Mouse (Mus musculus) megakaryocyte progenitor cell, adult 5-6 weeks (primary cell): ENCODE results near the gene Pam. TPM values are rescaled to one million over a fixed set of nuclear protein-coding genes. Genes with fewer than 3 reads are reported as not detected.
"Not testable (repeated sequence)": the region's sequence is repeated elsewhere in the genome, so short reads cannot be mapped to it uniquely, and the experiment has no call there.

ENCODE experiments used
- ATAC-seq: replicated peaks from 2 replicates; pipeline ENCODE4 v1.8.0; 2016; ENCODE audit warnings: mild to moderate bottlenecking, moderate TSS enrichment, inconsistent platforms; ENCODE audit not compliant: poor library complexity
- total RNA-seq, 2 experiments: library from RNA; stranded (forward) in 1 of 2; stranded (reverse) in 1 of 2; fragments of 157-497, 149-512 nt in 1 of 2; fragments of 200-1000 nt in 1 of 2; gene quantifications; 2 replicates each; pipeline versions ENCODE4 v1.2.3 to v1.2.4; 2015 to 2017

Pam gene
- total RNA-seq, 2 experiments from 2014 or later, result 18.8 to 48.5 TPM

DNA sequence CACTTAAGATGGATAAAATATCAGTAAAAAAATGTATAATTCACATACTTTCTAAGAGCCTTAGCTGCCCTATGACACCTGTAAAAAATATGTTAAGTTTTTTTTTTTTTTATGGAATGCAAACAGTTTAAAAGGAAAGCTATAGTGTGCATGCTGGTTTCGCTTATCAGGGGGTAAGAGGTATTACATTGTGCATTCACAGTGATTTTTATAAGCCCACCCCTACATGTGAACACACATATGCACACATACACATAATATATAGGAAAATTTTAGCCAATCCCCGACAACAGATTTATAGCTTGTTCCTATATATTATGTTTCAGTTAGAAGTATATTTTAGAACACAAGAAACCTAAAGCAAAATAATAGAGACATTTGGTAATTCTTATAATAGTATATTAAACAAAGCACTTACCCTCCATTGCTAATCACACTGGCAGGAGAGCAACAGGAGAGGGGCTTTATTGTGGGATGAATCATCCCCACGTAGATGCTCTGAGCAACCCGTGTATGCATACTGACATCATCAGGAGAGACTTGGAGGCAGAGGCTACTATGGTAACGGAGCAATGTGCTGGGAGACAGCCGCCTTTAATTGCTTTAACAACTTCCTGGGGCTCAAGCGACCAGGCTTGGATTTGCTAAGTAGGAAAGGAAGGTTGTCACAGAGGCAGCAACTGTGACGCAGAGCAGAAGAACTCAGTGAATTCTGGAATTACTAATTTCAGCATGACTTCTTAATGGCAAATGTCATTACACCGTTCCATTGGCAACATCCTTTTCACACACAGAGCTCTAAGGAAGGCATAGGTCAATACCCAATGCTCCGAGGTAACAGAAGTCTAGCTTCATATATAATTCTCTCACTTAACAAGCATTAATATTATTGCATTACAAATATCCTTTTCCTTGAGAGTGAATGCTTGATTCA, 47.9 kb downstream of the Pam start:
- ATAC-seq, result no peak

DNA sequence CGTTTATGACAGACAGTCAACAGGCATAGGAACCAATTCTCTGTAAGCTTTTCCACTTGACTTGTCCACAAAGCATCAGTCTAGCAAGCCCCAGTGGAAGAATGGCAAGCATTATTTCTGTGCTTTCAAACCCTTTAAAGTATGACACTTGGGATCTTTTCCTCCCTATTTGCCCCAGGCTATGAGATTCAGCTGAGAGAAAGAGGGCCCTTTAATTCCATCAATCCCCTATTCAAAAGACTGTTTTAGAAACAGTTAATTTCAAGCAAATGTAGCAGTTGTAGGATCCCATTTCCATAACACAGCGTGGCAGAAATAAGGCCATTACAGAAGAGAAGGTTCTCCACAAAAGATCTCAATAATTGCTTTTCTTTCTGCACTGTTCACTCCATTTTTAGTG, 53.0 kb downstream of the Pam start:
- no peak for ATAC-seq

DNA sequence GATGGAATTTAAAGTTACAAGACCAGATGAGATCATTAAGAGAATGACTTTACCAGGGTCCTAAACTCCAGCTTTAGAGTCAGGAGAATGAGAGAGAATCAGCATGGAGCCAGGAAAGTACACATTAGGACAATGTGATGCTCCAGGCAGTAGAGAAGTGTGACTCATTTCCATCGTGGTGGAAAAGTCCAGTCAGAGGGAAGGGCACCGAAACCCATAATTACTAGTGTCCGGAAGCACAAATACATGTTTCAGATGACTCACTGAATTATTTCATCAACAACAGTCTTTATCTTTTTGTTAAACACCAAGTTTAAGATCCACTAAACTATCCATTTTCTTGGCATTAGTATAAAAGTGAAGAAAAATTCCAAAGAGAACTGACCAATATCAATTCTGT, 57.2 kb downstream of the Pam start:
- no peak for ATAC-seq

GRCm38 (mm10) chr1:98035736-98036135, 59.7 kb downstream of the Pam start:
- no peak for ATAC-seq

- ATAC-seq, result no peak
Measured at GRCm38 (mm10) chr1:98031802-98032201, 63.6 kb downstream of the Pam start.

DNA sequence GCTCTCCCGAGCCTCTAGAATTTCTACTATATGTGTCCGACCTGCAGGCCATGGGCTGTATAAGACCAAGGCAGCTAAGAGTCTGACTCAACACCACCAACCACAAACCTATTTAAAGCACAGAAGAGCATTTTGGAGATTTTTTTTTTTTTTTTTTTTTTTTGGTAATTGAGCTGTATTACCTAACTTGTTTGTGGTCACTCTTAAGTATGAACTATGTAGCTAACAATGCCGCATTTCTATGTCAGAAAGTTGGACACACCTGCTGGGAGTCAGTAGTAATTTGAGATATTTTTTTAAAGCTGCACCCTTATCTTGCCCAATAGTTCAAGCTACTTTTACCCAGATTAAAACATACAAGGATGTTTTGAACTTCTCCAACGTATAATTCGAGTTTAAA, 66.4 kb downstream of the Pam start:
- ATAC-seq, result peak; percentile 43

DNA sequence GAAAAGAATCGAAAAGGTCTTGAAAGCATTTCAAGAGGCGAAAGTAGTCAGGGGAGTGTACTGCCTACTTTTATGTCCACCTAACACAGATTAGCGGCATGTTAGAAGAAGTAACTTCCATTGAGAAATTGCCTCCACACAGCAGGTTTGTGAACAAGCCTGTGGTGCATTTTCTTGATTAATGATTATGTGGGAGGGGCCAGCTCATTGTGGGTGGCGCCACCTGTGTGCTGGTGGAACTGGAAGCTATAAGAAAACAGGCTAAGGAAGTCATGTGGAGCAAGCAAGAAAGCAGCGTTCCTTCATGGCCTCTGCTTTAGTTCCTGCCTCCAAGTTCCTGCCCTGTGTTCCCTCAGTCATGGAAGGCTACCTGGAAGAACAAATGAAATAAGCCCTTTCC, 67.0 kb downstream of the Pam start:
- ATAC-seq, result peak; percentile 62

- ATAC-seq, result peak; percentile 80
Measured at GRCm38 (mm10) chr1:98027959-98028358, 67.5 kb downstream of the Pam start.

DNA sequence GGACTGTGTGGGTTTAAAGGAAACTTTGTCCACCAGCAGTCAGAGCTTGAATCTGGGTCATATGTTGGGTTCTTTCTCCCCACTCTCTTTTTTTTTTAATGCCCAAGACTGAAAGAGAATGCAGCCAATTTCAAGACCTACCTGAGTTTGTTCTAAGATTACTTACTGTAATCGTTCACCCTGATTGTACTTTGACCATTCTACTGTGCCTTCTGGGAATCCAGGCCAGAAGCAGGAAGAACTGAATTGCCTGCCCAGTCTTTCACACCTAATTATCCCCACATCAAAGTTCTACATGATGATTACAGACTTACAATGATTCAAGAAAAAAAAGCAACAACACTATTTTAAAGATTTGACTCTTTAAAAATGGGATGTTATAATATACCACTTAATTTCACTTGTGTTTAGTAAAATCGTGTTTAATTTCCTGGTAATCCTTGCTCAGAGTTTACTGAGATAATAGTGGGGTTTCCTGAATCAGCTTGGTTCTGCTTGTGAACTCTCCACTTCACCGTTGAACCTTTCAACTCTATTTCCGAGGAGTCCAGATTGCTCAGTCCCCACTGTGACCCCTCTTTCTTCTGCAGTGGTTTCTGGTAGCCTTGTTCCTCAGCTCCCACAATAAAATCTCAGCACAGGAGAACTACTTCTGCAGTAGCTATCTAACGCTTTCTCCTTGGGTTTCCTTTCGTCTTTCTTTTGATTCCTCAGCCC, 69.4 kb downstream of the Pam start:
- no peak for ATAC-seq

- no peak for ATAC-seq
Measured at GRCm38 (mm10) chr1:98023866-98024265, 71.6 kb downstream of the Pam start.

DNA sequence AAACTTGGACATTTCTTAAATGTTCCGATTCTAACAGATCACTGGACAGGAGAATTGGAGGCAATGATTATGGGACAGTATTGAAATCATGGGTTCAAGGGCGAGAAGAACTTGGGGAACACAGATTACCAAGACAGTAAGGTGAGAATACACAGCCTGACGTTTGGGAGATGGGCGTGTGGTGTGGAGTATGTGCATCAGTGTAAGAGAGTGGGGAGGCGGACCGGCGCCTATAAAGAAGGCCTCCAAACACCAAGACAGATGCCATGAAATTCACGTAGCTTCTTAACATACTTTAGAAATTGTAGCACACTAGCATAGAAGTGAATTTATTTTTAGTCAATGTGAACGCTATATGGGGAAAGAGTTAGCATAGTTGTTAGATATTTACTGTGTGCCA, 76.5 kb downstream of the Pam start:
- ATAC-seq, result no peak

DNA sequence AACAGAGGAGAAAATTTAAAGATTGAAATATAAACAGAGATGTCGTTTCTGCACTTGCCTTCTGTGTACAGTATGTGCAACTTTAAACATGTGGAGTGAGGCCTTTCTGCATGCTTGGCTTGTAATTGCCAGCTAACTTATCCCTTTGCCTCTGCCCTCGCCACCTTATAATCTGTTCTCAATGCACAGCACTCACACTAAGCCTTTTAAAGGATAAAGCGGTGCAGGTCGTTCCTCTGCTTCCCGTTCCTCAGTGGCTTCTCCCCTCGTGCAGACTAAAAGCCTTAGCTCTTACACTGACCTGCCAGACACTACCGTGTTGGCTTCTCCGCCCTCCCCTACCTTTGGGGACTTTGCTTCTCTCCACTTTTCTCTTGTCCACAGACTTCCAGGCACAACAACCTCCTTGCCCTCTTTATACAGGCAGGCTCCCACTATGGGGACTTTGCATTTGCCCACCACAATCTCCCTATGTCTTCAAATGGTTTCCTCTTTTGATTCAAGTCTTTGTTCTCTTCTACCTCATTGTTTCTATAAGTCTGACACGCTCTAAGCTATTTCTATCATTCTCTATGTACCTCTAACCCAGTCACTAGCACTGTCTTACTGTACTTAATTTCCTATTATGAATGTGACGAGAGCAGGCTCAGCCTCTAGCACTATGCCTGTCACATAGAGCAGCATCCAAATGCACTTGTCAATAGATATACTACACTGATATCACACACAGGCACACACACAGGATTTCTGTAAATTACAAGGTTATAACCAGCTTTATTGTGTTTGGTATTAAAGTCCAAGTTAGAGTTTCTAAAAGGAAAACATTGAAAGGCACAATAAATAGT, 79.2 kb downstream of the Pam start:
- no peak for ATAC-seq

DNA sequence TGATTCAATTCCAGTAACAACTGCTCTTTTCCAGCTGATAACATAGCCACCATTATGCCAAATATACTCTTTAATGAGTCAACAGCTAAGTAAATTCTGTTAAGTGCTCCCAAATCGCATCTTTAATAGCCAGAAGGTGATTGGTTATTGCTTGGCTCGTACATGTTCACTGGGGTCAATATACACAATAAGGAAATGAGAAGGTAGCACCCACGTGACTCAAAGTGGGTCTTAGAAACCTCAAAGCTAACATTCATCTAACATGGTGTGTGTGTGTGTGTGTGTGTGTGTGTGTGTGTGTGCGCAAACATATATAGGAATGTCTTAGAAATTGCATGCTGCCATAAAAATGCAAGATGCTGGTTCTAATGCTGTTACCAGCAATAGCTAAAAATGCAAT, 79.9 kb downstream of the Pam start:
- ATAC-seq, result no peak

DNA sequence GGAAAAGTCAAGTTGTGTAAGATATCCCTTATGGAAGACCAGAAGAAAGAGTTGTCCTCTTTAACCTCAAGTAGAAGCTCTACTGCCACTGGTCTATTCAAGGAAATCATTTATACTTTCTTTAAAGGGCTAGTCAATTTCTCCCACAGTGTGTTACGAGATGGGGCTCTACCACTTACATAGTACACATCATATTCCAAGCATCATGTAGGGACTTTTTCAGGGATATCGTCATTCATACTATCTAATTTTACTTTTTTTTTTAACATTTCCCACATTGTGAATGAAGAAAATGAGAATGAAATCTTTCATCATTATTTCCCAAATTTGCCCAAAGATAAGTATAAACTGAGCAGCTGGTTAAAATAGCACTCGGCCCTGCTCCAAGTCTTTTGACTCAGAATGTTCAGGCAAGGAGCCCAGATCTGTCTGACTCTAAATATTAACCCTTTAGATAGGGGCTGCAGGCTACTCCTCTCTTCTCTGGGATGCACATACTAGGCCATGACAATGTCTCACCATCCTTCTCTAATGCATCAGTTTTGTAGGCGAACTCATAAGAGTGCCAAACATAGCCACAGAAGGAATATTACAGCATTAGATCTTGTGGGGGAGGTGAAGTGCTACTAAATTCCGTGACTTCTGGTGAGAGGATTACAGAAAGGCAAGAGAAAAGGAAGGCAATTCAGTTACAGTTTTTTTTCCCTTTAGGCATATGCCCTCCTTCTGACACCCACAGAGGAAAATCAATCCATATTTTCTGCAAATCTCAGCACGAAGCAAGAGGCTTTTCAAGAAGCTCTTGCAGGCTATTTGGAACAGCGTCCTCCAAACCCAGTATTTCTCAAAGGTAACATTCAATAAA, 92.7 kb downstream of the Pam start:
- no peak for ATAC-seq

GRCm38 (mm10) chr1:97999465-97999864, 96.0 kb downstream of the Pam start:
- ATAC-seq, result no peak

- ATAC-seq, result not testable (repeated sequence)
Measured at GRCm38 (mm10) chr1:97998961-97999360, 96.5 kb downstream of the Pam start.

DNA sequence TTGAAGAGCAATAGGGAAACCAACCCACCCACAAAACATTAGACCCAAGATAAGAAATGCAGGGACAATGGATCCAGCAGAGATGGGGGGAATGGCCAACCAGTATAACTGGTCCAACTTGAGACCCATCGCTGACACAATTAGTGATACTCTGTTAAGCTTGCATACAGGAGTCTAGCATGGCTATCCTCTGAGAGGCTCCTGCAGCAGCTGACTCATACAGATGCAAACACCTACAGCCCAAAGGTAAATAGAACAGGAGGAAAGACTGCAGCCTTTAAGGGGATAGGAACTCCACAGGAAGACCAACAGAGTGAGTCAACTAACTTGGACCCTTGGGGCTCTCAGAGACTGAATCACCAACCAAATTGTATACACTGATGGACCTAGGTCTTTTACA, 98.4 kb downstream of the Pam start:
- no peak for ATAC-seq

DNA sequence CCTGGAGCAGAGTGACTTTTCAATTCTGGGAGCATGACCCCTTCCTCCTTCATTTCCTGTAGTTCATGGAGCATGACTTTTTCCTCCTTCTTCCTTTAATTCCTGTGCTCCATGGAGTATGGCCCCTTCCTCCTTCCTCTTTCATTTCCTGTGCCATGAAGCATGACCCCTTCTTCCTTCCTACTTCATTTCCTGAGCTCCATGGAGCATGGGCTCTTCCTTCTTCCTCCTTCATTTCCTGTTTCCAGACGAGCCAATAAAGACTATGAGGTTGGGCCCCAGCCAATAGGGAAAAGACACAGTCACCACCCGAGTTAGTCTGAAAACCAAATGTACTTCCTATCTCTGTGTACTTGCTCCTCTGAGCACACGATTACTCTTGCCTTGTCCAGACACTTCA, 103.5 kb downstream of the Pam start:
- no peak; the same call in 1 of the 2 replicates for ATAC-seq

GRCm38 (mm10) chr1:97983189-97983588, 112.3 kb downstream of the Pam start:
- ATAC-seq, result no peak

GRCm38 (mm10) chr1:97979422-97979821, 116.0 kb downstream of the Pam start:
- ATAC-seq, result no peak
